Mouse (Mus musculus) c-Kit-positive CD71-positive TER-119-negative erythroid progenitor cells, embryonic 14.5 days (primary cell): ENCODE results near the gene Spin1.
"Not testable (repeated sequence)": the region's sequence is repeated elsewhere in the genome, so short reads cannot be mapped to it uniquely, and the experiment has no call there.

ENCODE experiments used
- DNase-seq: peaks from one replicate; pipeline ENCODE4 v3.0.0-alpha.2; 2013; ENCODE audit warnings: low read depth

Gene Spin1

GRCm38 (mm10) chr13:51100233-51101015 lies at the start of gene Spin1:
Gene Spin1 (plus strand): TSS chr13:51100880.
- DNase-seq = no peak

- no peak for DNase-seq
These were observed 49.7 kb upstream of the Spin1 start for GRCm38 (mm10) chr13:51051016-51051415.

DNA sequence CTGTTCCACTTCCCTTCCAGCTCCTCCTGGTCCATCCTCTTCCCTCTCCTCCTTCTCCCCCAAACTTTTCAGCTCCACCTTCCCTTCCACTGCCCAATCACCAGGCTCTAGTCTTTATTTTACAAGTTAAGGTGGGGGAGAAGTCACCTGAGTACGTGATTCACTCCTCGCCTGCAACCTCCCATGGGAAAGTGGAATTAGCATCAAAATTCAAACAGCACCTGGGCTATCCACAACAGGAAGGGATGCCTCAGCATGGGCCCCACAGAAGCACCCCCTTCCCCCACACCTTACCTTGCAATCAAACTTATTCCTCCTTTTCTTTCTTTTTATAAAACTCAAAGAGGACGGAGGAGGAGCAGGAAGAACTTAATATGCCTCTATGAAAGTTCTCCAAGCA lies 48.3 kb upstream of the Spin1 start:
- DNase-seq = no peak

- no peak for DNase-seq
These were observed 37.7 kb upstream of the Spin1 start for GRCm38 (mm10) chr13:51063024-51063423.

- no peak for DNase-seq
These were observed 37.0 kb upstream of the Spin1 start for GRCm38 (mm10) chr13:51063721-51064120.

- DNase-seq = no peak
These were observed 36.3 kb upstream of the Spin1 start for GRCm38 (mm10) chr13:51064429-51064828.

DNA sequence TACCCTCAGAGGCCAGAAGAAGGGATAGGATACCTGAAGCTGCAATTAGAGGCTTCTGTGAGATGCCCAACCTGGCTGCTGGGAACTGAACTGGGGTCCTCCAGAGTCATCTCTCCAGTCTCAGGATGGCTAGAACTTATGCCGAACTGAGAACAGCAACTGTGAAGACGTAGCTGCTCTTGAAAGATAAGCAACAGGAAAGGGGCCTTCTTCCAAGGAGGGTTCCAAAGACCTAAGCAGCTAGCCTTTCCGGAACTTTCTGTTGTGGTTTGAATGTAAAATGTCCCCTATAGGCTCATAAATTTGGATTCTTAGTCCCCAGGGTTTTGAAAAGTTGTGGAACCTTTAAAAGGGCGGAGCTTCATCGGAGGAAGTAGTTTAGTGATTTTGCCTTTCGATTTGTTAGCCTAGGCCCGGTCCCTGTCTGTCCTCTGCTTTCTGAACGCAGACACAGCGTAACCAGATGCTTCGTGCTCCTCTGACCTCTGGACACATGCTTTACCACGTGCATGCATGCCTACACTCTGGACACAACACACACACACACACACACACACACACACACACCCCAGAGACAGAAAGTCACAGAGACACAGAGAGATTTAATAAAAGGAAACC lies 29.5 kb upstream of the Spin1 start:
- no peak for DNase-seq

- DNase-seq = no peak
These were observed 28.9 kb upstream of the Spin1 start for GRCm38 (mm10) chr13:51071763-51072276.

DNA sequence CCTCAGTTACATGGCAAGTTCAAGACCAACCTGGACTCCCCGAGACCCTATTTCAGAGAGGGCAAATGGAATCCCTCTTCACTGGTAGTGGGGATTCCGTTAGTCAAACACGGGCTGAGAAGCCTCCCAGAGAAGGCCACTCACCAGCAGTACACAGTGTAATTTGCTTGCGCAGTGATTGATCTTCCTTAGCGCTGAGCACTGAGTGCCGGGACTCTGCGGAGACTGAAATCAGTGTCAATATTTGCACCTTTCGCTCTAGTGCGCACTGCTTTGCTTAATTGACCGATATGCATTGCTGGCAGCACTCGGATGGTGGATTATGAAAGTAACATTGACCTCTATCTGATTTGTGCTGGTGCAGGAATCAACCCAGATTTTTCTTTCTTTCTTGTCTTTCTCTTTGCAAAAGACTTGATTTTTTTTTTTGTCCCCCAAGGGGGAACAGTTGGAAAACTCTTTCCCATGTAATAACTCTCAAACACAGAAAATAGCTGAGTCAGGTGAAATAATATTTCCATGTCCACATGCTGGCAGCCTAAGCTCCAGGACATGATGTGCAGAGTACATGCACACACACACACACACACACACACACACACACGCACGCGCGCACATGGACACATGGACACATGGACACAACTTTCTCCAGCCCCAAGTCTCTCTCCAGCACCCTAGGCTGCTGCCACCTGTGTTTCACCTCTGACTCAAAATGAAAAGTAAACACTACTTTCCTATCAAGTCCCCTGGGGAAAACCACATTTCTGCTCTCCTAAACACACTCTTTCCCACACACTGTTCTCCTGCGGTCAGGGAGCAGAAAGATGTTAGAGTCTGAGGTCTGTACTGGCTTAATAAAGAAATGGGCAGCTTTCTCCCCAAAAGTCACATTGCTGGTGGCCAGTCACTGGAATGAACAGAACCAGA lies 27.5 kb upstream of the Spin1 start:
- DNase-seq = no peak

DNA sequence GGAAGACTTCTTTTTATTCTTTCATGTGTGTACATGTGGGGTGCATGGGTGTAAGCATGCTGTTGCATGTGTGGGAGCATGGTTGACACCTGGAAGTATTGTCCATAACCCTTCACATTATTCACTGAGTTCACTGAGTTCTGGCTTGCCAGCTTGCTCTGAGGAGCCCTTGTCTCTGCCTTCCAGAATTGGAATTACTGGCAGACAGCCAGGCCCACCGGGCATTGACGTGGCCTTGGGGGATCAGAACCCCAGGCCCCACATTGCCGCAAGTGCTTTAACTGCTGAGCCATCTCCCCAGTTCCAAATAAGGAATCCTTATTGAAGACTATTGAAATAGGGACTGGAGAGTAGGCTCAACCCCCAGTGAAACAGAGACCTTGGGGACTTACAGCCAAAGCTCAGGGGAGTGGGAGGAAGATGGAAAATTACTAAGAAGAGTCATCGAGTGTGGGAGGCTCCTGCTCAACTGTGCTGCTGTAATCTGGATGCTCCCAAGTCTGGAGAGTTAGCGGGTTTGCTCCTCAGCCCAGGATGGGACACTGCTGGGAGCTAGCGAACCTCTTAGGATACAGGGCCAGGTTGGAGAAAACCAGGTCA lies 26.5 kb upstream of the Spin1 start:
- DNase-seq = no peak

DNA sequence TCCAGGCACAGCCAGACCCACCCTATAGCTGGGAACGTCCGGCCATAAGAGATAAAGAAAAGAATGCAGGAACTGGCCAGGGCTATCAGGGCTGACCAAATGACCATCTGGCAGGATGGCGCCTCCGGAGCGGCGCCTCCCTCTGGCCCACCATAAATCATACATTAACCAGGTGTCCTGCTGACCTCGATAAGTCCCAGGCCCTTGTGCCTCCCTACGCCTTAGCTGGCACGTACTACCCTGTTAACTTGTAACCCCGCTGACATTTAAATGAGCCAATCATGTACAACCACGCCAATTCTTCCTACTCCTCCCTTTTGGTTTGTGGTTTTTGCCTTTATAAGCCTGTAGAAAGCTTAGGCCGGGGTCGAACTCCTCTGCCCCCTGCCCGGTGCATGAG lies 24.5 kb upstream of the Spin1 start:
- not testable (repeated sequence) for DNase-seq

DNA sequence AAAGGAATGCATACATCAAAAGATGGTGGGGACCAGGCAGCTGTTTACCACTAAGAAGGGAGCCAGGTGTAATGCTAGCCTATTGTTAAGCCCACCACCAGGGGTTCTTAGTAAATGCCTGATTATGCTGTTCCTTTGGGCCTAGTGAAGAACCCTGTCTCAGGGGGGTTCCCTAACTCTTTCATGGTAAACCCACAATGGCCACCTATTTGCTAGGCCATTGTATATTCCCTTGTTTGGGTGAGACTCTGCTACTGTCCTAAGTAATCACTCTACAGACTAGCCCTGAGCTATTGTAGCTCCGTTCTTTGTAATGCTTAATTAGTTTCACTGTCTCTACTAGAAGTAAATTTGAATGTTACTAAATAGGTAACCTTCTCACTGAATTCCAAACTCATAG lies 22.1 kb upstream of the Spin1 start:
- not testable (repeated sequence) for DNase-seq

GRCm38 (mm10) chr13:51080801-51081200 lies 19.9 kb upstream of the Spin1 start:
- no peak for DNase-seq

DNA sequence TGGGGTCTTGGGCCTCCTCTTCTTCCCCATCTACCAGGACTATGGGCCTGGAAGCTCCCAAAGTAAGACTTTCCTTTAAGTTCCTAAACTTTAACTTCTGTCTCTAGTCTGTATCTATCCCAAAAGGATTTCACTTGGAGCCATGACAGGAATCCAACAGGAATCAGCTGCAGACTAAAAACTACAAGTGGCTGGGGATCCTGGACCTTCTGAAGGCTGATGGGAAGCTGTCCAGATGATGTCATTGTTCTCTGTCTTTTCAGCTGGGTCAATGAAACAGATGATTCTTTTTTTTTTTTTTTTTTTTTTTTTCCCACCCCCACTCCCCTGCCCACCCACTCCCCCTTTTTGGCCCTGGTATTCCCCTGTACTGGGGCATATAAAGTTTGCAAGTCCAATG lies 16.4 kb upstream of the Spin1 start:
- DNase-seq = no peak

GRCm38 (mm10) chr13:51085941-51086340 lies 14.7 kb upstream of the Spin1 start:
- no peak for DNase-seq

DNA sequence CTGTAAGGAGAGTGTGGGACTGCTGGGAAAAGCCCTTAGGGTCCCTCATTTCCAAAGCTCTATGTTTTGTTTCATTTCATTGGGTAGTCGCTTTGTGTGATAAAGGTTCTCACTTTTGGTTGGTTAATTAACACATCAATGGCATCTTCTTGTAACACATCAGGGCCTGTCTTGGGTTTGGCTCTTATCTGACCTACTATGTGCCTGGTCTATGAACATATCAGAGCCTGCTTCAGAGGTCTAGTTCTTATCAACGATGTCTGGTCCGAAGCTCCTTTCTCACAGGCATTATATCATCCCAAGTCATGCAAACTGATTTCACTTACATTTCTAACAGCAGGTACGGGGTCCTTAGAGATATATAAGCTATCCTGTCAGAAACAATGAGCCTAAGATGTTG lies 13.4 kb upstream of the Spin1 start:
- DNase-seq = no peak

GRCm38 (mm10) chr13:51088207-51088606 lies 12.5 kb upstream of the Spin1 start:
- DNase-seq = no peak

- DNase-seq = no peak
These were observed 11.6 kb upstream of the Spin1 start for GRCm38 (mm10) chr13:51089058-51089457.

- no peak for DNase-seq
These were observed 10.5 kb upstream of the Spin1 start for GRCm38 (mm10) chr13:51090105-51090661.

DNA sequence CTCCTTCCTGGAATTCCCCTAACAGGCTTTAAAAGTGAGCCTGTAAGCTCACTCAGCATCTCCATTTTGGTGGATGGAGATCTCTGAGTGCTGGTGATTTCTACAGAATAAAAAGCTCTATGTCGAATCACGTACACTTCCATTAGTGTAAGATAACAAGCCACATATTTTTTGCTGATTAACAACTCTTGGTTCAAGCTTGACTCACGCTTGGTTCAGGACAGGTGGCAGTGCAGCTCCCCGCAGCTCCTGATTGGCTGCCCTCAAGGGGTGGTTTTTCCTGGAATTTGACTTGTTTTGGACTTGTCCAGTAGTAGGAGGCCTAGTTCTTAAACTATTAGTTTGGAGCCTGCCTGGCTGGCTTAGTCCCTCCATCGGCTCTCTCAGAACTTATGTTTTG lies 7.2 kb upstream of the Spin1 start:
- DNase-seq = no peak

DNA sequence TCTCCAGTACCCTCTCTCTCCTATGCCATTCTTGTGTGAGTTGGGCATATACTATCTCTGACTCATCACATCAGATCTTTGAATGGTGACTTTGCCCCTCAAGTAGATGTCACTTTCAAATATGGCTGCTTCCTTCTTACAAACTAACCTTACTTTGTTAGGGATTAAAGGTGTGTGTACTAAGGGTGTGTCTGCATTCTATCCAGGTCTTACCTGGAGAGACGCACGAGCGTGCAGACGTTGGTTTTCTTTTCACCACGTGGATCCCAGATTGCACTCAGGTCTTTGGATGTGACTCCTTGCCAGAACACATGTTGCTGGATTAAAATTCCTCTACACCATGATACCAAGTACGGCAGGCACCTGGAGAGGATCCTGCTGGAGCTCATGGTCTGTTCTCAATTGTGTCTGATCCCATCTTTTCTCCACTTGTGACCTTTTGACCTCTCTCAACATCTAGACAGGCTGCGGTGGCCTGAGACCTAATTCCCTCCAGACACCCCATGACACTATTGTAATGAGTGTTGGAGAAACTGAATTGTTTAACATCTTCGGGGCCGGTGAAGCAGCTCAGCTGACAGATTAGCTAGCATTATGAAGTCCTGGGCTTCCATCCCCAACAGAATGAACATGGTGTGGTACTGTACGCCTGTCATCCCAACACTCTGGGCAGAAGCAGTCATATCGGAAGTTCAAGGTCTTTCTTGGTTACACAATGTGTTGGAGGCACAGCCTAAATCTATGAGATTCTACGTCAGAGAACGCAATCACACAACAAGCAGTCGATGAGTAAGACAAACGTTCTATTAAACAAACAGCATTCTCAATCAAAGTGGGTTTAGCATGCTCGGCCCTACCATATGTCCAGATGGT lies 6.1 kb upstream of the Spin1 start:
- DNase-seq = no peak
